Mouse (Mus musculus): ENCODE measurements at regions not wholly inside any gene's neighbourhood (a gene's known extent, or its start where the extent isn't known, plus 50 kb on each side); places are given as distances from the start of the nearest gene placed in this dataset.

- TF ChIP-seq CTCF (IDR thresholded peaks at IDR 0.05; ENCODE audit: insufficient read depth, low read length) (no peak), POLR2A (IDR thresholded peaks at IDR 0.05; ENCODE audit: borderline replicate concordance, extremely low read depth, low read depth, low read length) (no peak)
Measured at GRCm38 (mm10) chr3:144305456-144305855, 100.4 kb upstream of the Lmo4 start.
